Mouse (Mus musculus): ENCODE measurements around the gene Tmem163. TPM values are rescaled to one million over a fixed set of nuclear protein-coding genes. Genes with fewer than 3 reads are reported as not detected.

The Tmem163 gene
- polyA plus RNA-seq, 1 experiment from 2014 or later: 2.1 TPM

GRCm38 (mm10) chr1:127677661-127678580 is 1.4 kb downstream of the Tmem163 start:
- 7% methylated on average over 19 of the region's 64 CpGs for WGBS
- Histone ChIP-seq H3K4me1 (ENCODE audit: control insufficient read depth, insufficient read depth, low read length) (peaks cover 6% of the 10 kb centered on the region; the same call in 1 of the 2 replicates), H3K4me2 (ENCODE audit: low read depth, low read length) (peak overlapping the region; percentile 98), H3K27me3 (replicated peaks; ENCODE audit: control insufficient read depth, insufficient read depth, low read length) (peaks cover 72% of the 10 kb centered on the region), H3K36me3 (ENCODE audit: control insufficient read depth, insufficient read depth, low read length) (no peaks in the 10 kb centered on the region), H3K9ac (ENCODE audit: low read depth, low read length) (peak overlapping the region; percentile 55), H3K27ac (replicated peaks; ENCODE audit: low read depth, low read length) (no peak overlapping the region), H3K9me3 (ENCODE audit: control insufficient read depth, low read length) (no peaks in the 10 kb centered on the region), H3K4me3 (ENCODE audit: low read depth, low read length) (peak overlapping the region; percentile 58)
- peak; percentile 73 for ATAC-seq (ENCODE audit: low read depth)
- peak; percentile 19 for DNase-seq (ENCODE audit: low spot score)

GRCm38 (mm10) chr1:127677131-127677631 is 2.2 kb downstream of the Tmem163 start:
- Histone ChIP-seq H3K9ac (ENCODE audit: low read depth, low read length) (peak overlapping the region; percentile 55), H3K4me1 (ENCODE audit: control insufficient read depth, insufficient read depth, low read length) (peaks cover 6% of the 10 kb centered on the region; the same call in 1 of the 2 replicates), H3K36me3 (ENCODE audit: control insufficient read depth, insufficient read depth, low read length) (no peaks in the 10 kb centered on the region), H3K27ac (replicated peaks; ENCODE audit: low read depth, low read length) (no peak overlapping the region), H3K9me3 (ENCODE audit: control insufficient read depth, low read length) (no peaks in the 10 kb centered on the region), H3K27me3 (replicated peaks; ENCODE audit: control insufficient read depth, insufficient read depth, low read length) (peaks cover 72% of the 10 kb centered on the region), H3K4me3 (ENCODE audit: low read depth, low read length) (peak overlapping the region; percentile 58), H3K4me2 (ENCODE audit: low read depth, low read length) (peak overlapping the region; percentile 98)
- ATAC-seq (ENCODE audit: low read depth): peak; percentile 66
- peak; percentile 12 for DNase-seq (ENCODE audit: low spot score)
- WGBS: 1% methylated on average over 38 of the region's 44 CpGs

GRCm38 (mm10) chr1:127676516-127677099 is 2.7 kb downstream of the Tmem163 start:
- H3K4me3 ChIP-seq (ENCODE audit: low read depth, low read length): peak overlapping the region; percentile 58
- H3K4me2 ChIP-seq (ENCODE audit: low read depth, low read length): peak overlapping the region; percentile 98
- no peak for ATAC-seq (ENCODE audit: low read depth)
- no peaks in the 10 kb centered on the region for H3K9me3 ChIP-seq (ENCODE audit: control insufficient read depth, low read length)
- H3K27me3 ChIP-seq (replicated peaks; ENCODE audit: control insufficient read depth, insufficient read depth, low read length): peaks cover 70% of the 10 kb centered on the region
- peaks cover 6% of the 10 kb centered on the region; the same call in 1 of the 2 replicates for H3K4me1 ChIP-seq (ENCODE audit: control insufficient read depth, insufficient read depth, low read length)
- no peaks in the 10 kb centered on the region for H3K36me3 ChIP-seq (ENCODE audit: control insufficient read depth, insufficient read depth, low read length)
- no peak overlapping the region for H3K9ac ChIP-seq (ENCODE audit: low read depth, low read length)
- no peak for DNase-seq (ENCODE audit: low spot score)
- no peak overlapping the region for H3K27ac ChIP-seq (replicated peaks; ENCODE audit: low read depth, low read length)
- WGBS: 3% methylated on average over 25 of the region's 25 CpGs

- no peak overlapping the region for H3K27ac ChIP-seq (replicated peaks; ENCODE audit: low read depth, low read length)
- H3K9me3 ChIP-seq (ENCODE audit: control insufficient read depth, low read length): no peaks in the 10 kb centered on the region
- H3K27me3 ChIP-seq (replicated peaks; ENCODE audit: control insufficient read depth, insufficient read depth, low read length): peaks cover 68% of the 10 kb centered on the region
- H3K36me3 ChIP-seq (ENCODE audit: control insufficient read depth, insufficient read depth, low read length): no peaks in the 10 kb centered on the region
- H3K9ac ChIP-seq (ENCODE audit: low read depth, low read length): no peak overlapping the region
- H3K4me1 ChIP-seq (ENCODE audit: control insufficient read depth, insufficient read depth, low read length): peaks cover 6% of the 10 kb centered on the region; the same call in 1 of the 2 replicates
- 31% methylated on average over 12 of the region's 12 CpGs for WGBS
- ATAC-seq (ENCODE audit: low read depth) (no peak), DNase-seq (ENCODE audit: low spot score) (no peak)
- peak overlapping the region; percentile 58; the same call in 1 of the 2 replicates for H3K4me3 ChIP-seq (ENCODE audit: low read depth, low read length)
- H3K4me2 ChIP-seq (ENCODE audit: low read depth, low read length): 0 out of 2 replicates have a peak overlapping the region, but pooled peaks have one; percentile 98
These were observed 3.2 kb downstream of the Tmem163 start for GRCm38 (mm10) chr1:127676116-127676515.

GRCm38 (mm10) chr1:127675253-127675652 is 4.1 kb downstream of the Tmem163 start:
- 37% methylated on average over 1 of the region's 1 CpGs for WGBS
- no peak for ATAC-seq (ENCODE audit: low read depth)
- DNase-seq (ENCODE audit: low spot score): no peak
- Histone ChIP-seq H3K4me2 (ENCODE audit: low read depth, low read length) (no peak overlapping the region), H3K27me3 (replicated peaks; ENCODE audit: control insufficient read depth, insufficient read depth, low read length) (peaks cover 61% of the 10 kb centered on the region), H3K4me1 (ENCODE audit: control insufficient read depth, insufficient read depth, low read length) (peaks cover 6% of the 10 kb centered on the region; the same call in 1 of the 2 replicates), H3K36me3 (ENCODE audit: control insufficient read depth, insufficient read depth, low read length) (no peaks in the 10 kb centered on the region), H3K9ac (ENCODE audit: low read depth, low read length) (no peak overlapping the region), H3K4me3 (ENCODE audit: low read depth, low read length) (no peak overlapping the region), H3K9me3 (ENCODE audit: control insufficient read depth, low read length) (no peaks in the 10 kb centered on the region), H3K27ac (replicated peaks; ENCODE audit: low read depth, low read length) (no peak overlapping the region)

- Histone ChIP-seq H3K4me1 (ENCODE audit: control insufficient read depth, insufficient read depth, low read length) (peaks cover 6% of the 10 kb centered on the region; the same call in 1 of the 2 replicates), H3K36me3 (ENCODE audit: control insufficient read depth, insufficient read depth, low read length) (no peaks in the 10 kb centered on the region), H3K27me3 (replicated peaks; ENCODE audit: control insufficient read depth, insufficient read depth, low read length) (peaks cover 43% of the 10 kb centered on the region), H3K9ac (ENCODE audit: low read depth, low read length) (no peak overlapping the region), H3K4me3 (ENCODE audit: low read depth, low read length) (no peak overlapping the region), H3K27ac (replicated peaks; ENCODE audit: low read depth, low read length) (no peak overlapping the region), H3K9me3 (ENCODE audit: control insufficient read depth, low read length) (0 out of 2 replicates have a peak, but pooled peaks cover 5% of the 10 kb centered on the region), H3K4me2 (ENCODE audit: low read depth, low read length) (no peak overlapping the region)
- no peak for DNase-seq (ENCODE audit: low spot score)
- 78% methylated on average over 10 of the region's 10 CpGs for WGBS
- no peak for ATAC-seq (ENCODE audit: low read depth)
These were observed 5.9 kb downstream of the Tmem163 start for GRCm38 (mm10) chr1:127673221-127674050.

- 73% methylated on average over 3 of the region's 3 CpGs for WGBS
- DNase-seq (ENCODE audit: low spot score) (no peak), ATAC-seq (ENCODE audit: low read depth) (no peak)
- H3K27ac ChIP-seq (replicated peaks; ENCODE audit: low read depth, low read length): no peak overlapping the region
- H3K9ac ChIP-seq (ENCODE audit: low read depth, low read length): no peak overlapping the region
- H3K4me1 ChIP-seq (ENCODE audit: control insufficient read depth, insufficient read depth, low read length): no peaks in the 10 kb centered on the region
- H3K4me2 ChIP-seq (ENCODE audit: low read depth, low read length): no peak overlapping the region
- H3K36me3 ChIP-seq (ENCODE audit: control insufficient read depth, insufficient read depth, low read length): no peaks in the 10 kb centered on the region
- H3K9me3 ChIP-seq (ENCODE audit: control insufficient read depth, low read length): 0 out of 2 replicates have a peak, but pooled peaks cover 5% of the 10 kb centered on the region
- H3K4me3 ChIP-seq (ENCODE audit: low read depth, low read length): no peak overlapping the region
- no peaks in the 10 kb centered on the region for H3K27me3 ChIP-seq (replicated peaks; ENCODE audit: control insufficient read depth, insufficient read depth, low read length)
These were observed 11.2 kb downstream of the Tmem163 start for GRCm38 (mm10) chr1:127668161-127668560.

Data from embryonic facial prominence, embryonic 14.5 days (tissue).